Mouse (Mus musculus): ENCODE measurements around the gene Lcorl.

Gene Lcorl

GRCm38 (mm10) chr5:45857254-45858011, at the start of gene Lcorl:
Lcorl (minus strand) TSS chr5:45857615.
- DNase-seq = peak; percentile 96

DNA sequence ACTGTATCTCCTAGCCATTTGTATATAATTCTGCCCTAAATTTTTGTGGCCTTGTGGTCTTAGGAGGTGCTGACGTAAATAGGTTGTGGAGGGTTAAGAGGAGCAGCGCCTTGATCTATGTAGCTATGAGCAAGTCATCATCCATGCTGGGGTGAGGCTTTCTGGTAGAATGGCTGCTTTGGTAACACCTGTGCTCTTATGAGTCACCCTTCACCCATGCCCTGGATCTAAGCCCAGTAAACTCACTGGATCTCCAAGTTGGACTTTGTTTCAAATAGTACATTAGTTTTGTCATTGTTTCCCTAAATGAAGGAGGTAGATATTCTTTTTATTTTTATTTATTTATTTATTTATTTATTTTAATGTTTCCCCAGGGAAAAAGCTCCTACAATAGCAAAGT, 47.3 kb upstream of the Lcorl start:
- no peak for DNase-seq

DNA sequence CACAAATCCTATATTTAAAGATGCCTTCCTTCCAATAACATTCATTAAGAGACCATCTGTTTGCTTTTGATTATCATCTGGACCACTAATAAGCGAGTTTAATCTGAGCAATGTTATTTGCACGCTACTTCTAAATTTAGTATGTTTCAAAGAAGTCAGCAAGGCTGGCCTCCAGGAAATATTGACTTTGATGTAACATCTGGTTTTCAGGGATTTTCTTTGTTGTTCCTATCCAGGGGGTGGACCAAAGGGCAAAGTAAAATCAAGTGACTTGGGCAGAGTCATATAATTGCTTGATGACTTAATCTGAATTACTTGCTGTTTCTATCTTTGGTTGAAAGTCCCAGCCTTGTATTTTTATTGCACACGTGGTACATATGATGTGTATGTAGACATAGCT, 45.8 kb upstream of the Lcorl start:
- no peak for DNase-seq

DNA sequence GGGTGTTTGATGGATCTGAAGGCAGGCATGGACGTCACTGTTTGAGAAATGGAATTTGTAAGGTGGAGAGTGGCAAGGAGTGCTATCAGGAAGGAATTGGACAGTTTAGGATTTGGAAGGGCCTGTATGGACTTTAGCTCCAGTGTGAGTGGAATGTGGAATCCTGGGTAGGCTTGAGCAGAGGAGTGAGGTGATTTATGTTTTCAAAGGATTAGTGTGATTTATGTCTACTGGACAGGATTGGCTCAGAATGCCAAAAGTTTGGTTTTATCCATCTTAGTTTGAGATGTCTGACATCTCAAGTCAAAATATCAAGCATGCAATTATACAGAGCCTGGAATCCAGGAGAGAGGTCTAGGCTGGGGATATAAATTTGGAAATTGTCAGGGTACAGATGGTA, 37.9 kb upstream of the Lcorl start:
- DNase-seq = no peak

- no peak for DNase-seq
Measured at GRCm38 (mm10) chr5:45893696-45894095, 36.3 kb upstream of the Lcorl start.

DNA sequence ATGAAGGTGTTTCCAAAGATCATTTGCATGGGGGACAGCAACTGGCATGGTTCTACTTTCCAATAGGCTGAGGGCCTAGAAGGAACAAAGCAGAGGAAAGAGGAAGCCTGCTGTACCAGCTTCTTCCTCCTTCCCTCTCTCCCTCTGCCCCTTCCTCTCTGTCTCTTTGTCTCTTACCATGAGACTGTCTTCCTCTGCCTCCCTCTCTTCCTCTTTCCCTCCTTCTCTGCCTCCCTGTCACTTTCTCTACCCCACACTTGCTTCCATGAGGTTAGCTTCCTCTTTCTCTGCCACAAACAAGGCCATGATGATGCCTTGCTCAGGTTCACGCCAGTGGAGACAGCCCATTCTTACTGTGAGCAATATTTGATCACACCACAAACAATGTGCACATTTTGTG, 18.9 kb upstream of the Lcorl start:
- no peak for DNase-seq

DNA sequence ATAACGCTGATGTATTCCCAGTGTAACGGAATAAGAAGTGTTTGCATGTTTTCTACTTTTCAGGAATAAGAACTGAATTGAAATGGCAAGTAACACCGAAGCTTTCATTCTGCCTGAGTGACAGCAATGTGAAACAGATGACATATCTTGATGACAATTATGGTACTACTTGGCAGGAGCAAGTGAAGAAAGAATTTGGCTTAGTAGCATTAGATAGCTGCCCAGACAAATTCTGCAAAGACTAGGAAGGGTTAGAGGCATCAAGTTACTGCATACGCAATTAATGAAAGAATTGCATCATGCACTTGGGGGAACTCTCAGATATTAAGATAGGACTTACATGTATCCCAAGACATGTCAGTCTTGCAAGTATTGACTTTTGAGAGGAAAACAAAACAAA, 18.1 kb upstream of the Lcorl start:
- no peak for DNase-seq

DNA sequence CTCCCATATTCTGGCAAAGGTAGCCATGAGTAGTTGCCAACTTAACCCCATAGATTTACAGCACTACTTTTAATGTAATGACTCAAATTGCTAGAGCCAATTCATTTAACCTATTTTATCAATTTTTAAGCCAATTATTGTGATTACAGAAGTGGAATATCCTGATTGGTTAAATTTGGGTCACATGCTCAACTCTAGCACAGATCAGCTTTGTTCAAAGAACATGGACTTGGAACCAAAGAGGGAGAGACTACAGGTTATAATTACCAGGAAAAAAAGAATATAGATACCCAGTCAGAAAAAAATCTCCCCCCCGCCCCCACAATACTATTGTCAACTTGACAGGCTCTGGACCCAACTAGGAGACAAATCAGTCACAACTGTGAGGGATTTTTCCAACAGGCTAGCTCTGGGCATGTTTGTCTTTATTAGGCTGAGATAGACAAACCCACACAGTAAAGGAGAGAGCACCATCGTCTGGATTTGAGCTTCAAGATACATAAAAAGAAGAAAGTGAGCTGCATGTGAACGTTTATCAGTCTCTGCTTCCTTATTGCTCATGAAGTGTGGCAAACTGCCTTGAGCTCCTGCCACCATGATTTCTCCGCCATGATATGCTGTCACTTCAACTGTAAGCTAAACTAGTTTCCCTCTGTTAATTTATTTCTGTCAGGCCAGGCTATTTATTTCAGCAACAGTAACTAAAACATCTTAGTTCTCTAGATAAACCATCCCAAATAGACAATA, 17.0 kb upstream of the Lcorl start:
- DNase-seq = no peak

GRCm38 (mm10) chr5:45858368-45858767, 953 bp upstream of the Lcorl start:
- no peak for DNase-seq

DNA sequence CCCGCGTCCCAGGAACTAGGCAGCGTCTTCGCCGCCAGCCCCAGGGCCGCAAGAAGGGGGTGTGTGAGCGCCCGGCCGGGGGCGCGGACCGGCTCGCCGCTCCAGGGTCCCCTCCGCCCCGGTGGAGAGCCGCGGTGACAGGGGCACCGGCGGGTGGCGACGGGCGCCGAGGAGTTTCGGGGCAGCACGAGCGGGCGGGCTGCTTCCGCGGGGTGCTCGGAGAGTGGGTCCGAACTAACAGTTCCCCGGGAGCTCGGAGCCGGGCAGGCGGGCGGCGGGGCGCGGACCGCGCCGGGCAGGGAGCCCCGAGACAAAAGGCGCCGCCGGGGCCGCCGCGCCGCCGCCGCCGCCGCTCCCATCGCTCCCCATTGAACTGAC, 550 bp downstream of the Lcorl start:
- peak; percentile 72 for DNase-seq

- DNase-seq = peak; percentile 69
Measured at GRCm38 (mm10) chr5:45856303-45856821, 1.1 kb downstream of the Lcorl start.

DNA sequence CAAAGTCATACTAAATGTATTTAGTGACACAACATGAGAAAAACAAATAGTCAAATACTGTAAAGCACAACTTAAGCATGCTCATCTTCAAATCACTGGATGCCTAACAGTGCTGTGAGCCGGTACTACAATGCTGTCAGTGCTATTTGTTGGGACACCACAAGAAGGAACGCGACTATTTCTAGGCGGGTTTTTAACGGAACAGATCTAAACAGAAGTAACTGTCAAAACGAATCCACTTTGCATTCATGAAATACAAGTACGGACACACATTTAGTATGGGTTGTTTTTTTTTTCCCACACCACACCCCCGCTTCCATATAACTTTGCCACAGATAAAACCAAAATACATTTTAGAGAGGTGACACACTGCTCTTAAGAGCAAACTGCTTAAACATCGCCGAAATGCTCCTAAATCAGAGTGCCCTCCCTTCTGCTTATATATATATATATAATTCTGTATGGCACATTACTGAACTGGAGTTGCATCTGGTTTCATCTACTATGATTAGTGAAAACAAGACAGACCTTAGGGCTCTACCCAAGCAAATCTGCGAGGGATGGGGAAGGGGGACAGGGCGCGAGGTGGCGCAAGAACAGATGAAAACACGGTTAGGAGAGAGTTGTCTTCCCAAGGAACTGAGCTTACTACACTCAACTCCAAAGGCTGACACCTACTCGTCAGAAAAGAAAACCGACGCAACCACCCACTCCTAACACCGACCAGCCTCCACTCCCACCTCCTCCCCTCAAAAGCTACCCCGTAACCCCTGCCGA, 1.7 kb downstream of the Lcorl start:
- DNase-seq = peak; percentile 9

- no peak for DNase-seq
Measured at GRCm38 (mm10) chr5:45844723-45845122, 12.7 kb downstream of the Lcorl start.

DNA sequence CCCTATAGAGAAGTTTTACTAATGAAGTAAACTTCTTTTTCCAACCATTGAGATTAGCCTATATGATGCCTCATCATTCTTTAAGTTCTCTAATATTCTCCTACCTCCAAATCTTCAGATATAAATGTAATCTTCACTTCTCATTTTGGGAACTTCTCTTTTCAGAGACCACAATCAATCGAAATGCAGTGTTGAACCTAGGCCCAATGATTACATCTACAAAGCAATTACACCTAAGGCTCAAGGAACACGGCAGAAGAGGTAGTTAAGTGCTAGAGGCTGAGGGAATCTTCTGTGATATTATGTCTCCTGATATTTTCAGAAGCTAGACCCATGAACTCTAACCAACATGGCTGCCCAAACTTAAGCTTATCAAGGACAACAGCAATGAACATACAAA, 22.3 kb downstream of the Lcorl start:
- DNase-seq = no peak

DNA sequence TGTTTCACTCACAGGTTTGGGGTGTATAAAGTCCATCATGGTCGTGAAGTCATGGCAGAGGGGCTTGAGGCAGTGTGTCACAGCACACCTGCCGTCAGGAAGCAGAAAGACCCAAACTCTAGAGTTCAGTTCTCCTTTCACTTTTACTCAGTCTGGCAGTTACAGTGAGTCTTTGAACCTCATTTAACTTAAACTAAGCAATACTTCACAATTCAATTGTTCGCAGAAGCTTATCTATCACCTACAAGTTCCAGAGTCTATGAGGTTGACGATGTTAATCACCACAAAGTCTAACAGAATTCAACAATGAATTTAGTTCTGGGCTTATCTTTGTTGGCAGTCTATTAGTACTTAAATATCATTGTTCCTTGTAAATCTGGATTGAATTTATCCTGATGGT, 45.9 kb downstream of the Lcorl start:
- no peak for DNase-seq

DNA sequence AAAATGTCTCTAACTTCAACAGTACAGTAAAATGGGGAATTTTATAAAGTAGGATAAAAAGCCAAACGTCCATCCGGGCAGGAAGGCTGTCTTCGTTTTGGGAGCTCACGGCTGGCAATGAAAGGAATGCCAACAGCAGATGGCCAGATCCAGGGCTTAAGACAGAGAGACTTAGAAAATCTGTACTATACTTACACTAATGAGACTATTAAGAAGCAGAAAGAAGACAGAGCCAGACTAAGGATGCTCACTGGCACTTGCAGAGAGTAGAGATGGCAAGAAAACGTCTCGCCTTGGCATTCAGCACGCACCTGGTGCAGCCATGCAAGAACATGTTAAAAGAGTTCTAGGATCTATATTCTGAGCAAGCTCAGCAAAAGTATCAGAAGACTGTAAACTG, 65.6 kb downstream of the Lcorl start:
- DNase-seq = no peak

GRCm38 (mm10) chr5:45790221-45790620, 67.2 kb downstream of the Lcorl start:
- DNase-seq = no peak

GRCm38 (mm10) chr5:45757502-45758121, 99.8 kb downstream of the Lcorl start:
- DNase-seq = no peak

DNA sequence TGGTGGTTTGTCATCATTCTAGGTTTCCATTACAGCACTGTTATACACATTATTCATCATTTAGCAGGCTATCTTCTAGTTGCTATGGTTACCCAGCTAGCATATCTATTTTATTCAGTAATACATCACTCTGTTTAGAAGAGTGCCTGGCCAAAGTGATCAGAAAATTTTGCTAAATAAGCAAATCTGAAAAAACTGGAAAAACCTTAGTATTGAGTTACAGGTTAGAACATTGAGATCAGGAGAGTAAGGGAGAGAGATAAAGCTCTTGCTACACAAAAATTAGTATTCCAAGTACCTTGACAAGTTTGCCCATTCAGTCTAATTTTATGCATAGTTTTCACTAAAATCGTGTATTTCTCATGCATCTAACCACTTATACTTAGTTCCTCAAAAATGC, 119.5 kb downstream of the Lcorl start:
- DNase-seq = no peak

- no peak for DNase-seq
Measured at GRCm38 (mm10) chr5:45733751-45734150, 123.7 kb downstream of the Lcorl start.

GRCm38 (mm10) chr5:45718848-45719488, 138.4 kb downstream of the Lcorl start:
- no peak for DNase-seq

GRCm38 (mm10) chr5:45709653-45710052, 147.8 kb downstream of the Lcorl start:
- DNase-seq = no peak

DNA sequence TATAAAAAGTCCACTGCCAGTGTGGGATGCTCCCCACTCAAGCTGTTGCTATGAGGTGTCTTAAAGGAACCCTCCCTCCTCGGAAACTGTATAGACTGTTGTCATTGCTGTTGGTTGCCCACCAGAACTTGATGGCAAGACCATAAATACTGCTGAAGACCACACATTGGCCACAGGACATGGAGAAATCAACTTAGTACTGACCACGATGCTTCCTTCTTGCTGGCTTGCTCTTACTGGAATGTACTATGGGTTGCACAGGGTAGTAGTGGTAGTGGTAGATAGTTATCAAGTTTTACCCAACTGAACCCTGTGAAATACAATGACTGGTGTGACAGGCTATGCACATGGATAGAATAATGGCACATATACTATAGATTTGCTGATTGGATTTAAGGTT, 150.6 kb downstream of the Lcorl start:
- DNase-seq = no peak
